Mouse (Mus musculus) retina, adult 2 months (tissue): ENCODE results near the gene Snrpc.
"Not testable (repeated sequence)": the region's sequence is repeated elsewhere in the genome, so short reads cannot be mapped to it uniquely, and the experiment has no call there.

Experiments
- DNase-seq: peaks from one replicate; pipeline ENCODE4 v3.0.0-alpha.2; 2012; ENCODE audit warnings: low read depth, low spot score

The Snrpc gene

DNA sequence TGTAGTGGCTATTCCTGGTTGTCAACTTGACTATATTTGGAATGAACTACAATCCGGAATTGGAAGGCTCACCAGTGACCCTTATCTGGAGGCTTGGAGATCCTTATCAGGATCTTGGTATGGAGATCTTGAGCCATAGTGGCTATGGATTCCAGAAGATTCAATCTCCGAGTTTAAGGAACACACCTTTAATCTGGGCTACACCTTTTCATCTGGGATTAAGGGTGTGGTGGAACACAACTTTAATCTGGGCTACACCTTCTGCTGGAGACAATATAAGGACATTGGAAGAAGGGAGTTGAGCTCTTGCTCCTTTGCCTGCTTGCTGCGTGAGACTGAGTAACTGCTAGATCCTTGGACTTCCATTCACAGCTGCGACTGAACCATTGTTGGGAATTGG is at the start of gene Snrpc:
Gene Snrpc (plus strand): TSS at position 301 of the 400 bp plus-strand sequence.
- not testable (repeated sequence) for DNase-seq

DNA sequence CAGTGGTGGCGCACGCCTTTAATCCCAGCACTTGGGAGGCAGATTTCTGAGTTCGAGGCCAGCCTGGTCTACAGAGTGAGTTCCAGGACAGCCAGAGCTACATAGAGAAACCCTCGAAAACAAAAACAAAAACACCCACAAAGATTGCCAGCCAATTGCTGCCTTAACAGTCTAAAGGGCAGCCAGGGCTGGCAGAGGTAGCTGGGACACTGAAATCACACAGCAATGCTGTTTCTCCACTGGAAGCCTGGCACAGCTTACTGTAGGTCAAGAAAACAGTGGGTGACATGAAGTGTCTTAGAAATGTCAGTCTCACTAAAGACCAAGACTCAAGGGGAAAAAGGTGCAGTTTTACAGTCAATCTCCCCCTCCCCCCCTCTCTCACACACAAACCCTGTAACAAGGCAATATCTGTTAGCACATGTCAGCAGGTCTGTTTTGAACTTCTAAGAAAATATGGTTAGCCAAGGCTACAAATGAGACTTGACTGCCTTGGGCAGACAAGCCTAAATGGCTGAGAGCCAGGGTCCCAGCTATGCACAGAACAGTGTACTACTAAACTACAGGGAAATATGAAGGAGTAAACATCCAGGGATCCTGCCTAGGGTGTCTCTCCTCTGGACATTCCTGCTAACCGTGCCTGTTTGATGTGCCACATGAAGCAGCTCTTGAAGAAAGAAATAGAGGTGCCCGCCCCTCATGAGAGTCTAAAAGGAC is 49.3 kb upstream of the Snrpc start:
- DNase-seq: no peak

DNA sequence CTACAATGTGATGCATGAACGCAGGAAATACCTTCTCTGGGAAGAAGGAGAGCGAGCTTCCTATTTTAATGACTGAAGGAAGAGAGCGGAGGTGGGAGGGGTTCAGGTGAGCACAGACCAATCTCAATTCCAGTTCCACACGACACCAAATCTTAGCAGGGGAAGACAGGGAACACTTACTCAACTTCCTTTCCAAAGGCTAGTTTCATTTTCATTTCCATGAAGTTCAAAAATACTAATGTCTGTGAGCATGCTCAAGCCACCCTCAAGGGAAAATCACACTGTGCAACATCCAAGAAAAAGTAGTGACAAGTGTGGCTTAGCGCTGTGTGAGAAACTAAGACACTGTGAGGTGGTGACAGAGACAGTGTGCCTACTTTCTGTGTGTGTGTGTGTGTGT is 47.9 kb upstream of the Snrpc start:
- DNase-seq: no peak

DNA sequence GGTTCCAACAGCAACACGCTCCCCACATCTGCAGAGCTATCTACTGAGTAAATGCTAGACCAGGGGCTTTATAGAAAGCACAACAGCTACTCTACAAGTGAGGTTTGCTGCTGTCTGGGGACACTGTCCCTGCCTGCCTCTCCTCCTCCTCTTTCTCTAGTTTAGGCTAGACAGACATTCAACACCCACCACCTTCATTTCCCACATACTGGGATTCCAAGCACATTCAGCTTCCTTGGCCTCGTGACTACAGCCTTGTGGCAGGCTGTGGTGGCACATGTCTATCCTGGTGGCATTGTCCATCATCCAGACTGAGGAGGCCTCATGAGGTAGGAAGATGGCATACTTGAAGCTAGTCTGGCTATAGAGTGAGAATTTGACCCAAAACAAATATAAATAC is 47.0 kb upstream of the Snrpc start:
- no peak for DNase-seq

DNA sequence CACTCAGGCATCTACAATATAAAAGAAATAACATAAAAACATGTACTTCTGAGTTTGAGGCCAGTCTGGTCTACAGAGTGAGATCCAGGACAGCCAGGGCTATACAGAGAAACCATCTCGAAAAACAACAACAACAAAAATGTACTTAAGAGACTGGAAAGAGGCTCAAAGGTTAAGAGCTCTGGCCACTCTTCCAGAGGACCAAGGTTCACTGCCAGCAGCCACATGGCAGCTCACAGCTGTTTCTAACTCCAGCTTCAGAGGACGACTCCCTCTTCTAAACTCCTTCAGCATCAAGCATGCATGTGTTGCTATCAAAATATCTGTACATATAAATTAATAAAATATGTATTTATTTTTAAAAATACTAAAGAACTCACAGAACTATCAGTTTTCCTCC is 46.4 kb upstream of the Snrpc start:
- no peak for DNase-seq

DNA sequence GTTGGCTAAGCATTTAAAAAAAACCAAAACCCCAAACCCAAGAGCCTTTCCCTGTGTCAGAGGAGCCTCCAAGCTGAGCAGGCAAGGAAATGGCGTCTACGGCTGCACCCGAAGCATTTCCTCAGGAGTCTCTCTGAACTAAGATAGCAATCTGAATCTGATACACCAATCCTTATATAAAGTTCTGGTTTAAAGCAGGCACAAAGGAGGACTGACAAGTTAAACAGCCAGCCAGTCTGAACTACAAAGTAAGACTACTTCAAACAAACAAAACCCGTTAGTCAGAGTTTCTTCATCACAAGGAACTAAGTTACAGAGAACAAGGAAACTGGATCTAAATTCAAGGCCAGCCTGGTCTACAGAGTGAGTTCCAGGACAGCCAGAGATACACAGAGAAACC is 45.4 kb upstream of the Snrpc start:
- no peak for DNase-seq

DNA sequence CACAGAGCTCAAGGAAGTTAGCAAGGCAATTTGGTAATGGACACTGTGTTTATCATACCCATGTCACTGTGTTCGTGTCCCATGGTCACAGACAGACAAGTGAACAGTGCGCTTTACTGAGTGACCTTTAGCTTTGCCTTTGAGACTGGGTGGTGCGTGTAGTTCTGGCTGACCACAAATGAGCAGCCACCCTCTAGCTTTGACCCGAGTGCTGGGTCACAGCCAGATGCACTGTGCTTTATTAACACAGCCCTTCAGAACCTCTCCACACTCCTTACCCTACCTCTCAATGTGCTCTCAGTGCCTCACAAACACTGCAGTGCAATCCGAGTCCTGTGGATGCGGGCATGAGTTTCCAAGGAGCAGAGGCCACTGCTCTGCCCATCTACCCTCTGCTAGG is 44.8 kb upstream of the Snrpc start:
- DNase-seq: no peak

DNA sequence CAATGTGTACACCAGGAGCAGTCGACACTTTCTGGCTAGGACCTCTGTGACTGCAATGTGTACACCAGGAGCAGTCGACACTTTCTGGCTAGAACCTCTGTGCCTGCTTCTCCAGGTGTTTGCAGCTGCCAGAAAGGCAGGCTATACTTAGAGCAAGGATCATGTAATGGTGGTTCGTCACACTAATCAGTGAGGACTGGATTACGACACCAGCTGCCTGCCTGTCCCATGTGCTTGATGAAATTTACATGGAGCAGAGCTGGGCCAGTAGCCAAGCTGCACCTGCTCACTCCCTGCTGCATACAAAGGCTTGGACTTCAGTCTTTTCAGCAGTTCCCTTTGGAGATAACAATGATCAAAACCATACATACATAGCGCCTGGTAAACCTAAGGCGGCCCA is 41.2 kb upstream of the Snrpc start:
- no peak for DNase-seq

DNA sequence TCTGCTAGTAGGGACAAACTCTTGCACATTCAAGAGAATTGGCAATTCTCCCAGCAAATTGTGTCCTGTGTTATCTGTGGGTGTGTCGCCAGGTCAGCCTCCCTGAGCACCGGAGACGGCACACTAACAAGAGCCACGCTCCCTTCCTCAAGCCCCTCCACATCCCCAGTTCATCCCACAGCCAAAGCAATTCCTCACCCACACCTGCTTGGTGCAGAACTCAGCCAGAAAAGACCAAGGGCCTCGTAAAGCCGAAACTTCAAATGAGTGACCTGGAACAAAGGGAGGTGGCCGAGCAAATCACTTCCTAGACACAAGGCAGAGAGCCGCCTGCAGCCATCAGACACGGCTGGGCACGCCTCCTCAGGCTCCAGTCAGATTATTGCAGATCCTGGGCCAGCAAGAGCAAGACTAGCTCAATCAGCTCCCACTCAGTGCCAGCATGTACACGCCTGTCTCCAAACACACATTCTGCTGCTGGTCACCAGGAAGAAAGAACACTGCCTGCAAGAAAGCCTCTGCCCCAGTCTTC is 40.5 kb upstream of the Snrpc start:
- no peak for DNase-seq

DNA sequence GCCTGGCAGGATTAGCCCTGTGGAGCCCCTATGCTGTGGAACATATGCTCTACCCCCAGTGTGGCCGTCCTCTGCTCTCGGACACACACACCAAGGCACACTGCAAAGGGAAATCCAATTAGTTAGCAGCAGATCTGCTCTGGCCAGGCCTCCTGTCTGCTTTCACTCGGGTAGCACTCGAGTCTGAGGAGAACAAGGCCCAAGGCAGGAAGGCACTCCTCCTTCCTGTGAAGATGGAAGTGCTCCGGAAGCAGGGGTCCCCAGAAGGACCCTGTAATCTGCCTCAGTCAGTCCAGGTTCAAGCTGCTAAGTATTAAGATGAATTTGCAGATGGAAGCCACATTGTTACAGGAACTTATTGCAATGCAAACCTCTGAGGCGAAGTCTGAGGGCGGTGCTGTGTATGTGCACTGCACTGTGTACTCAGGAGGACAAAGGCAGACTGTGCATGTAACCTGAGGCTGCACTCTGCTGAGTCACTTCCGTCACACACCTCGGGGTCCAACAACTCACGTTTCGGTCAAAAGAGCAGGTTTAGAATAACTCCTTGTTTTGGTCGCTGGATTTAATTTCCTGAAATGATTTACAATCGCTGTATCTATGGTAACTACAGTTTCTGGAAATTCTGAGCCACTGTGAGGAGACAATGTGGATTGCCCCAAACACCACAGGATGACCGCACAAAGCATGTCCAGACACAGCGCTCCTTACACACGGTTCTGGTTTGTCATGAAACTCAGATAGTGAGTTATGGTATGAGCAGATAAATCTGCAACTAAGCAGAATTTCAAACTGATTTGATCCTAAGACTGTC is 38.0 kb upstream of the Snrpc start:
- no peak for DNase-seq

DNA sequence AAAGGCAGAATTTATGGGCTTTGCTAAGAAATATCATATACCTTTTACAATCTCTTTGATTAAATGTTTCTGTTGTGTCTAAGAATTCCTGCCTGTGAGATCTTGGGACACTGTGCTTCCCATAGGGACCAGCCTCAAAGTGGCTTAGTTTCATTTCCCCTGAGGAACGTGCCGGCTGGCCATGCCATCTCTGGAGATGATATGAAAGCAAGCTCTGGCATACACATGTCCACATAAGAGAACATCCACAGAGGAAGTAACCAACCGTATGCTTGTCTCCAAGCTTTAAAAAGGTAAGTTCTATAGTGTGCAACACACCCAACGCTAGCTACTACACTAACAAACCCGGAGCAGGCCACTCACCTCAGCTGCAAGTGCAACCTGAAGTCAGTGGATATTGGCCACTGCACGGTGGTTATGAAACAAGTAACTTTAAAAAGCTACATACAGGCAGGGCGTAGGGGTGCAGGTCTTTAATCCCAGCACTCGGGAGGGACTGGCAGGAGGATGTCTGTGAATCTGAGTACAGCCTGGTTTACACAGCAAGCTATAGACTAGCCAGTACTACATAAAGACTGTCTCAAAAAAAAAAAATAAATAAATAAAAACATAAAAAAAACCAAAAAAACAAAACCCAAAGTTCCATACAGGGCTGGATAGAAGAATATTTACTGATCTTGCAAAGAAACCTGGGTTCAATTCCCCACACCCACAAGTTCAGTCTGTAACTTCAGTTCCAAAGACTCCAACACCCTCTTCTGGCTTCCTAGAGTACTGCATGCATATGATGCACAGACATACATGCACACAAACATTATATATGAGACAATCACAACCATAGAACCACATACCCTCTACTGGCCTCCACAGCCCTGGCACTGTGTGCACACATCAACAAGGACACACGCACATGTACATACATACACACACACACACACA is 37.0 kb upstream of the Snrpc start:
- no peak for DNase-seq

DNA sequence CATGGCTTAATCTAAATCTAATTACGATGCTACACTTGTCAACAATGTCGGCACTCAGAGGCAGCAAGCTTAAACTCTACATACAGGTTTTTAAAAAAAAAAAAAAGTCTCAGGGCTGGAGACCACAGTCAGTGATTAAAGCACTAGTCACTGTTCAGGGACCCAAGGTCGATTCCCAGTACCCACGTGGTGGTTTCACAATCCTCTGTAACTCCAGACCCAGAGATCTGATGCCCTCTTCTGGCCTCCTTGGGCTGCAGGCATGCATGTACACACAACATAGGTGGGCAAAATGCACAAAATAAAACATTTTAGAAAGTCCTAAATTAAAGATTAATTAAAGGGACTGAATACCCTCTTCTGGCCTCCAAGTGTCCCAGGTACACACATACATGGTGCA is 34.2 kb upstream of the Snrpc start:
- DNase-seq: no peak

DNA sequence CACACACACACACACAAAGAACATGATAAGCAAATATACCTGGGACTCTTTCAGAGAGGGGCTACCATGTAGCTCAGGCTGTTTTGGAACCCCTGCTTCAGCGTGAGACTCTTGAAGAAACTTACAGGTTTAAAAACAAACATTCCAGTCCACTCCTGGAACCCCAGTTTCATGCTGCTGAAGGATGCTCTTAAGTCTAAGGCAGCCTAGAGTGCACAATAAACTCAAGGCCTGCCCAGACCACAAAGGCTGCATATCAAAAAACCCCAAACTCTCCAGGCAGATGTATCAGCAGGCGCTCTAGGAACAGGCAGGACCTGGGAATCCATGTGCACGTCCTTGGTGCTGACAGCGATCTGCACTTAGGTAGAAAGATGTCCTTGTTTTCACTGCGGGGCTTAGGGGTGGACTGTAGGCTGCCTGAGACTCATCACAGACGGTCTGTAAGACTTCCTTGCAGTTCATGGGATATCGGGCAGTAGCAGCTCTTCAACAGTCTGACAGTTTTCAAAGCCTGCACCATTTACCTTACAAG is 33.7 kb upstream of the Snrpc start:
- no peak for DNase-seq

DNA sequence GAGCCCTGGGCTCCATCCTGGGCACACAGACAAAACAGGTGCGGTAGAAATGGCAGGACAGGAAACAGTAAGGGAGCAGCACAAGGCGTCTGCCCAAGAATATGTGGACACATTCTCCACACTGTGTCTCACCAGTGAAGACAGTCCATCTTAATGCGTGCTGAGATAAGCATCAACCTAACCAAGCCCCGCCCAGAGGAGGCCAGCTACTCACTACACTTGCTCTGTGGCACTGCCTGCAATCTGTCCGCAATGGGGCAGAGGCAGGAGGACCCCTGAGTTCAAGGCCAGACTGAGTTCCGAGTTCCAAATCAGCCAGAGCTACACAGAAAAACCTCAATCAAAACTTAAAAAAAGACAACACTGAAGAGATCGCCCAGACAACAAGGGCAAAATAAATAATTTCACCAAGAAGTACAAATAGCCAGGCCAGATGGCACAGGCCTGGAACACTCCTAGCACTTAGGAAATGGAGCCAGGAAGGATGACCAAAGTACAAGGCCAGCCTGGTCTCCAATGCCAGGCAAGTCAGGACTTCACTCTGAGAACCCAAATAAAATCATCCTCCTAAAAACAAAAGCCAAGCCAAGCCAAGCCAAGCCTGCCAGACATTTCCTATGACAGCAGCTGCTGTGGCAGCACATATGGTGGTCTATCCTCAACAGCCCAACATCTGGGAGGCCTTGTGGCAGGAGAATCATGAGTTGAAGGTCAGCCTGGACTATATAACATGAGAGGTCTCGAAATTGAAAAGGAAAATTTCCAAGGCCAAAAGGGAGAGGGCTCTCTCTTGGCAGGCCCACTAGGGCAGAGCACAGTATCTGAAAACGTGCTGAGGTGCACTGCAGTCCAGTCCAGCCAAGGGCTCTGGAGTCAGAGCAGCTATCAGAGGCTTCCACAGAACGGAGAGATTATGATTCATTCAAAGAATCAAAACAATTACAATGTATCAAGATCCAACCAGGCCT is 32.9 kb upstream of the Snrpc start:
- no peak for DNase-seq

DNA sequence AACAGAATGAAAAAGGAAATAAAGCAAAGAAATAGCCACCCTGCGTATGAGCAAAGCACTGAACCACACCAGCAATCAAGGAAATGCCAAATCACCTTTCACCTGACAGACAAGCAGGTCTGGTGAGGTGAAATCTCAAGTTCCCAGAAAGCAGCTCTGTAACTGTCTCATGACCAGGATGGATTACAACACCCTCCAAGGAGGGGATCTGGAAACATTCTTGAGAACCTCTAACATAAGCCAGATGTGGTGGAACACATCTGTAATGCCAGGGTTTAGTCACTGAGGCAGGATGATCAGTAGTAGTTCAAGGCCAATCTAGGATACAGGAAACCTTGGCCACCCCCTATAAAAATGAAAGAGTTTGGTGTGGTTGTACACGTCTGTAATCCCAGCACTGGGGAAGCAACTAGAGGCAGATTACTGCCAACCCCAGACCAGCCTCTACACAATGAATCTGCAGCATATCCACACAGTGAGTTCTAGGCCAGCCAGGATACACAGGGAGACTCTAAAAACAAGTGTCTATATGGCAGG is 30.3 kb upstream of the Snrpc start:
- no peak for DNase-seq

DNA sequence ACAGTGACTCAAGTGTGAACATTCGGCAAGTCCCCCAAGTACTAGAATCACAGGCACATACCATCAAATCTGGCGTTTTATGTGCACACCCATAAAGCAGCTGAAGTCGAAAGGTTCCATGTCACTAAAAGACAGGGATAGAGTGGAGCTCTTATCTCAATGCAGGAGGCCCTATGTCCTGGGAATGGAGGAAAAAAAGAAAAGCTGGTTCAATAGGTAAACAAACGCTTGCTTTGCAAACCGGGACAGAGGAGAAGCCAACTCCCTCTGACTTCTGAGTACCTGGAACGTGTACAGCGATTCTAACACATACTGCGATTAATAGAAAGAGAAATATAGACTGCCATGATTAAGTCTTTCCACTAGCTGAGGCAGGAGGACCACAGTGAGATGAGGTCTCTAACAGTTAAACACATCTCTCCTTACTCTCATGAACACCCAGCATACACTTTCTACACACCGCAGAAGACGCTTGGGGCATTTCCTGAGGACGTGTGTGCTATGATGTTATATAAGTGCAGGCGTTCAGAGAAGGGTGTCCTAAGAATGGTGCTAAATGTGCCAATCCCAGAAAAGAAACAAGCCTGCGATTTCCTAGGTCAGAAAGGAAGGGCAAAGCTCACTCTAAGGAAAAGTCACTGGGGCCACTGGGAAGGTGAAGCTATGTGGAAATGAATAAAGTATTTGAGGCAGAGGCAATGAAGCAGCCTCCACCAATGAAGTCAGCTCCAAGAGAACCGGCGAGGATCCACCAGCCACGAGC is 27.2 kb upstream of the Snrpc start:
- DNase-seq: no peak

DNA sequence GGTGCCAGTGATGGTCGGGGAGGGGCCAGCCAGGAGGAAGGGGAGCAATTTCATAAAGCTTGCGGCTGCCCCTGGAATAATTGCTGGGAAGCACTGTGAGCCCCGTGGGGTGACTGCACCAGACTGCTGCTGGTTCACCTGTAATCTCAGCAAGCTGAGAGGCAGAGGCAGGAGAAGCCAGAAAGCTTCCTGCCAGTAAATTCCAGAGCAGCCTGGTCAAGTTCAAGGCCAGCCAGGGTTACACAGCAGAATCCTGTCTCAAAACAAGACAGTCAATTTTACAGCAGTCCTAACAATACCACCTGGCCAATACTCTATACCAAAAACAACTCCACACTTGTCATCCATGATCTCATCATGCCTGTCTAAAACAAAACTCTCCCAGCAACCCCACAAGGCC is 26.0 kb upstream of the Snrpc start:
- no peak for DNase-seq

DNA sequence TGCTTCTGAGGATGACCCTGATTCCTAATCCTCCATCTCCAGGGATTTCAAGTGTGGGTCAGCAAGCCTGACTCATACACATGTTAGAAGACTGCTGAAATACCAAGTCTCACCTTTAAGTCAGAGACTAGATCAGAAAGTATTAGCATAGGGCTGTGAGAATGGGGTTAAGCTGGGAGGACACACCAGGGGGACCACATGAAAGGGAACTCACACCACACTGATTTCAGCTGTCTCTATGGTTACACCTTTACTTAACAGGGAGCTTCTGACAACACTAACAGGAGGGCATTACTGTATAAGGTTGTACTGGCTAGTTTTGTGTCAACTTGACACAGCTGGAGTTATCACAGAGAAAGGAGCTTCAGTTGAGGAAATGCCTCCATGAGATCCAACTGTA is 23.3 kb upstream of the Snrpc start:
- DNase-seq: no peak

DNA sequence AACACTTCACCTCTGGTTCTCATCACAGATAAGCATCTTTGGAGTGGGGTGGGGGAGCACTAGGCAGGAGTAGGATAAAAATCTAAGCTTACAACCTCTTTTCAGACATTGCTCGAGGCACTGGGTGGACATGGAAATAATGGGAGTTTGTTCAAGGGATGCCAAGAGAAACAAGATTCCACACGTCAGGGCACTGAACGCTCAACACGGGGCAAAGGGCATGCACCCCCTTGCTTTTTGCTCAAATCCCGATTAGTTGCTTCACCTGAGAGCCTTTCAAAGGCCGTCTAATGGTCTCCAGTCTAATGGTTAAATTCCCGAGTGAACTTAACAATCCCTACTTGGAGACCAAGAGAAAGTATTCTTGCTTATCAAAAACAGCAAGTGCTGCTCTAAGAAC is 18.9 kb upstream of the Snrpc start:
- no peak for DNase-seq
